Mouse (Mus musculus) mature B cell (primary cell): ENCODE measurements around the gene Cemip.

Experiments used
- in situ Hi-C: fragments of 300-500 bp; cut with MboI; formaldehyde crosslinking; loops from 2 replicates; pipeline ENCODE4 v1.14.3; 2019

Cemip gene

DNA sequence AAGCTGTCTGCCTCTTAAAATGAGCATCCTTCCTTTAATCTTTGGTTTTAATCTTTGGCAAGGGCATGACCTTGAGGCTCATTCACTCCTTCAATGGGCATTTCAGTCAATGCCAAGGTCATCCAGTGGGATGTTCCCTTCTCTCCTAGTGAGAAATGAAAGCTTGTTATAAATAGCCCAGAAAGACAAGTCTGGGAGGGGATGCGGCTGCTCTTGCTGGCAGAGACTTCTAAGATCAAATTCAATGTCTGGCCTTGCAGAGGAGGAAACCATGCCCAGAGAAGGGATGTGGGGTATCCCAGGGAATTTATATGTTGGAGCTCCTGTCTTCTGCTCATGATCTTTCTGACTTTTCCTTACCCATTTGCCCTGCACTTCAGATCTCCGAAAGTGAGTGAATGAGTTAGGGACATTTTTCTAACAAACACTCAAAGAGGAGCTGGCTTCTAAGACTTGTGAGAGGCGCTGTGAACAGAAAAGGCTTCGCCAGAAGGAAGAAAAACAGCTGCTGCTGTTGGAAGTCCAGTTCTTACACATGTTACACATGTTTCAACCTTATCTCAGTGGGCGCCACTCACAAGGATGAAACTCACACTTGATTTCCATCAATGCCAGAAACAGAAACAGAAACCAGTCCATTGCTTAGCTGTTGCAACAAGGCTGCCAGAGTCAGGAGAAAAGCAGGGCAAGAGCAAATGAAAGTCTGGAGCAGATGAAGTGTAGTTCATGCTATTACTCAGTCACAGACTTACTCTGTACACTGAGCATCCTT, 120.1 kb downstream of the Cemip start:
- in situ Hi-C loops, result no loop called here

DNA sequence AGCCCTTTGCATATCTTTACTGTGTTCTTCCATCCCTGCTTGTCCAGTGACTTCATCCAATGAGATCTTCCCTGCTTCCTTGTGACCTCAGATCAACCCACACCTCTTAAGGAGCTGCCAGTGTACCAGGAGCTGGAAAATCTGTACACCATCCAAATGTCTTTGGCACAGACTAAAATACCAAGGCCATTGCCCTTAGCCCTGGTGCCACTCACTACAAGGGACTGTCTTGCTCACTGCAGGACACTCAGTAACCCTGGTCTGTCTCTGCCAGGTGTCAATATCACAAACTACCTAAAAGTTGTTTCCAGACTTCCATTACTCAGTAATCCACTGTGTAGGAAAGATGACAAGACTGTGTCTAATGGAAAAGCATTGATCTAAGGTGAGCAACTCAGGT, 121.1 kb downstream of the Cemip start:
- in situ Hi-C loops, result no loop called here

DNA sequence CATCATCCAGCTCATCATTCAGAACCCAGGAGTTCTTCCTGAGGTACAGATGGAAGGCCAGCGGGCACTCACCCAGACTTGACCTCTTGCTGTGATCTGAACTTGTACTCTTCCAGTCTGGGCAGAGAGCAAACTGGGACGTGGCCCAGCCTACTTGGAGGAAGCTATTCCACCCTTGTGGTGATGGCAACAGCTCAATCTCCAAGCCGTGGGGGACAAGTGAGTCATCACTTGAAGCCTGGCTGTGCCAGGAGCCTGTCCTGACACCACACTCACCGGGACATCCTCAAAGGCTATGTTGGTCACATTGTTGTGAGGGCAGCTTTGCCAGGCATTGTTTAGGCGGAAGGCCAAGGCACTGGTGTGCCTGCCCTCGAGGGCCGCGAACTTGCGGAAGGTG, 133.8 kb downstream of the Cemip start:
- in situ Hi-C loops, result no loop called here

DNA sequence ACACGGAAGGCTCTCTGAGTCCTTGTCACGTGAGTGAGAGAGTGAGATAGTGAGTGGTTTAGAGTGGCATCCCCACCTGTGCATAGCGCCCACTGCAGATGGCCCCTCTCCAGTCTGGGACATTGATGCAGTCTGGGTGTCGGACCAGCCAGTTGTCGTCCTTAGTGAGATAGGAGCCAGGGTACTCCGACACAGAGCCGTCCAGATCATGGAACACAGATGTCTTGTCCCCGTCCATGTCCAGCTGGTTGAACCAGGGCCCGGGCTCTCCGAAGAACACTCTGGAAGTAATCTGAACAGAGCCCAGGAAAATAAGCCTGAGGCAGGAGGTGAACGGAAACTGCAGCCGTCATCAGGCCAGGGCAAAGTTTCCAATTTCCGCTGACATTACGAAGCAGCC, 135.0 kb downstream of the Cemip start:
- in situ Hi-C loops, result no loop called here

DNA sequence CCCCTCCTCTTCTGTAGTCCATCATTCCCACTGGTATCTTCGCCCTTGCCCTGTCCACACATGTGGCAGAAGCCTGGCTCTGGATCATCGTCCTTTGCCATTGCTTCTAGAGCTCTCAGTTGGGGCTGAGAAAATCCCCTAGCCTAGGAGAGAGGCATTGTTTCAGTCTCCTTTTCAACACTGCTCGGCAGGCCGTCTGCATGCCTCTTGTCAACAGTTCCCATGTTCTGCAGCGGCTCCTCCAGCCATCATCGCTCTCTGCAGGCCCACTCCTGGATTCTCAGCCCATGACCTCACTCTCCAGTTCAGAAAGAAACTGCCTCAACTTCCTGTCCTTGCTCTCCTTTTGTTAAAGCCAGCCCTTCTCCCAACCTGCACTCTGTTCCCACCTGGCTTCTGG, 136.6 kb downstream of the Cemip start:
- in situ Hi-C loops, result no loop called here

DNA sequence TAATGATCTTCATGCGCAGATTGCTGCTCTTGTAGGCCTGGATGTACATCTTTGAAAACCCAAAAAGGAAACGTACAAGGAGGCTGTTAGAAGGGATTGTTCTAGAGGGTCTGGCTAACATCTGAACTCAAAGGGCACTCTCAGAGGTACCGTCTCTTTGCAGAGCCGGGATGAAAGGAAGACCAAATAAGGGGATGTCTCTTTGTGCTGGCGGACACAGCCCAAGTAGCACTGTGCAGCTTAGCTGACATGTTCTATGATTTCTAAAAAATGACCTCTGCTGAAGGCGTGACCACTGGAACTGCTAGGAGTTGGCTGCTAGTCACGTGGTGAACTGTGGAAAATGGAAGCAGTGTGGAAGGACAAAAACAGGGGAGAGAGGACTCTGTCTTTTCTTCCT, 137.6 kb downstream of the Cemip start:
- in situ Hi-C loops, result no loop called here

DNA sequence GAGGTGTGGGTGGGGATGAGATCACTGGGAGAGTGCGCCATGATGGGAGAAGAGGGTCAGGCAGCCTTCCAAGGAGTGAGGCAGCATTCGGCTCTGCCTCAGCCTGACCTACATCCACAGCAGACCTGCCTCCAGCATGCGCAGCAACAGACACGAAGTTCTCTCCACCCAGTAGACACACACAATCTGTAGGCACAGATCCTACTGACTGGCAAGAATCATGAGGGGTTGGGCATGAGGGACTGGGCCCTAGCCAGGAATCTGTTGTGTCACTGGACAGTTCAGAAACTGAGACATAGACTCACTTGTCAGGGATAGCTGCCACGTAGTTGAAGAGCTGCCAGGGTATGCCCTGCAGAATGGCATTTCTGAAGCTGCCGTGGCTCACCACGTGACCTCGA, 144.6 kb downstream of the Cemip start:
- in situ Hi-C loops, result no loop called here

DNA sequence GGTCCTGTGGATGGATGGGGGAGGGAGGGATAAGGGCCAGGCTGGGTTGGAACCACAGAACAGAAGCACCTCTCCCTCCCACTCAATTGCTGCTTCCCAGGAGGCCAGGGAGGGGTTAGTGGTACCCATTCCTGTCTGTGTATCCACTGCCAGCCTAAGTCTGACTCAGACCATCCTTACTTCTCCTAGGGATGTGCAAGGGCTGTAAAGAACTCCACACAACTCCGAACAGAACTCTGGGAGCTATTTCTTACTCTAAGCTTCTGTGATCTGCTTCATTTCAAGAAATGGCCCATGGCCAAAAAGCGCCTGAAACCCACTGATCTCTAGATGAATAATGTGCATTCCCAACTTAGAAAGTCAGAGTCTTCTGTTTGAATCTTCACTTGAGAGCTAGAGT, 146.2 kb downstream of the Cemip start:
- in situ Hi-C loops, result no loop called here

DNA sequence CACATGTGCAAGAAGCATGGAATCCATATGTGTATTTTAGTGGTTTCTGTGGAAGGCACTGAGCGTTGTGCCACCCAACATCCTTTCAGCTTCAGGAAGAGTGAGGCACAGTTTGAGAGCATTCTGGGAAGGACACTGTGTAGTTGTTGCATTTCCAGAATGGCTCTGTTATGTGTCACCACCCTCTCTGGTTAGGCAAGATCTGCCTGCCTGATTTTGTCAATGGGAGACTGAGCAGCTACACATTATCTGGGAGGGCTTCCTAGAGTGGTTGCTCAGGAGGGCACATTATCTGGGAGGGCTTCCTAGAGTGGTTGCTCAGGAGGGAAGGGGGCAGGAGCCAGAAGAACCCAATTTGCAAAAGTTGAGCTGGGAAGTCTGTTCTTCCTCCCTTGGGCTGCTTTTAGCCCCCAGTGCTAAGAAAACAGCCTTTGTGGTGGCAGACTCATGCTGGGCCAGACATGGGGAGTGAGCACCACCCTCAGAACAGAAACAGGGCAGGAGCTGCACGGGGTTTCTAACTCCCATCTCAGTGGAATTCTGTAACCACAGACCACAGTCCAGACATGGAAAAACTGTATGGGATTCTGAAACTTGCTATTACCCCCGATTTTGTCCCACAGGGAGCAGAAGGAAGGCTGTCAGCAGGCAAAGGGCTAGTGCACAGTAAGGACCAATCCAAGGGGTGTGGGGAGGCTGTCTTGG, 147.1 kb downstream of the Cemip start:
- in situ Hi-C loops, result no loop called here

DNA sequence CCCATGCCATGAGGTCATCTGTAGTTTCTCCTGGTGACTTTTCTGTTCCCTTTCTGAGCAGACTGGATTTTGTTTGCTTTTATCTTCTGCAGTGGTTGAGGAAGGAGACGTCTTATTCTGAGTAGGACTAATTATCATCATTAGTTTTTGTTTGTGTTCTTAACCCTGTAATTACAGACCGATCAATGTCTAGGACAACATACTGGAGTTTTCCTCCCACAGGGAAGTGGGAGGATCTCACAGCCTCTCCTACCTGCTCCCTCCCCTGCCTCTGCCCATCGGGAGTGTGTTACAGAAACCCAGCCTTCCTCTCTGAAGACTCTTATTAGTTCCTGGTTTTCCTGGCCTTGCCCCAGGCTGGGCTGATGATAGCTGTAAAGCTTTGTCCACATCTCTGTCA, 164.7 kb downstream of the Cemip start:
- in situ Hi-C loops, result no loop called here

DNA sequence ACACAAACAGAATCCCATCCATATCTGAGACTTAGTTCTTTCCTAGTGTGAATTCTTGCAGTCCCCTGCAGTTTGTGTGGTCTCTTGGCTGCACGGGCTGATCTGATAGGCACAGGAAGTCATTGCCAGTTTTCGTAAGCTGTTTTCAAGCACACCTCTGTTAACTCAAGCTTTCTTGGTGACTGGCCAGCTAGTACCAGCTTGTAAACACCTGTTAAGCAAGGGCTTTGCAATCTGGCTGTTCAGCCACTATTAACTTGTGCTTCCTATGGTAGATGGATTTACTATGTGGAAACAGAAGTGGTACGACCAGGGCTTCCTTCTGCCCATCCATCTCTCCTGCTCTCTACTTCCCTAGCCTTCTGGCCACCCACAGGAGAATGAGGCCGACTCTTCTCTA, 166.1 kb downstream of the Cemip start:
- in situ Hi-C loops, result no loop called here

DNA sequence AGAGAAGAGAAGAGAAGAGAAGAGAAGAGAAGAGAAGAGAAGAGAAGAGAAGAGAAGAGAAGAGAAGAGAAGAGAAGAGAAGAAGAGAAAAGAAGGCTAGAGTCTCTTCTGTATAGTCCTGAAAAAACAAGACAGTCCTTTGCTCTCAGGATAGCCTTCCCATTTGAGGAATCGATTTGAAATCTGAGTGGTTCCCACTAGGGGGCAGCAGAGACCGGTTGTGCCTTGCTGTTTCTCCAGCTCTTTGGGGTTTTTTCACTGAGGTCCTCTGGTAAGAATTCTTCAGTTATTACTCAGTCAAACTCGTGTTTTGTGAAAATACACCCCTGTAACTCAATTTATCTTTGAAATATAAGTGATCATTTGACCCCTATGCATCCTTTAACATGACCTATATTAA, 171.7 kb downstream of the Cemip start:
- in situ Hi-C loops, result loop anchor here (10.0 kb wide), 1 partner anchor 350 kb away; no protein-coding TSS in a partner anchor

DNA sequence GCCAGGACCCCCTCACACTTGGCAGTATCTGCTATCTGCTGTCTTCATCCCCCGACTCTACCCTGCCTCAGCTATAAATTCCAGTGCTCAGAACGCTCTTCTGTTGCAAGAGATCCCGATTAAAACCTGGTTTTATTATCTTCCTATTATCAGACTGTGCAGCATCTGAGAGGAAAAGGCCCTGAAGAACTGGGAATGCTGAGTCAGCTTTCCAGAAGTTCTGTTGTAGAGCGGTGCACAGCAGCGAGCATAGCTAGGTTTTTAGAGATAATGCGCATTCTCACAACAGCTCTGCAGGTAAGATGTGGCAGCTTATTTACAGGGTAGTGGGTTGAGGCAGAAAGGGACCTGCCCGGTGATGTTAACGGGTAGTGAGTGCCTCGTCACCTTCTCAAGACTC, 172.3 kb downstream of the Cemip start:
- in situ Hi-C loops, result loop anchor here (10.0 kb wide), 1 partner anchor 351 kb away; no protein-coding TSS in a partner anchor

DNA sequence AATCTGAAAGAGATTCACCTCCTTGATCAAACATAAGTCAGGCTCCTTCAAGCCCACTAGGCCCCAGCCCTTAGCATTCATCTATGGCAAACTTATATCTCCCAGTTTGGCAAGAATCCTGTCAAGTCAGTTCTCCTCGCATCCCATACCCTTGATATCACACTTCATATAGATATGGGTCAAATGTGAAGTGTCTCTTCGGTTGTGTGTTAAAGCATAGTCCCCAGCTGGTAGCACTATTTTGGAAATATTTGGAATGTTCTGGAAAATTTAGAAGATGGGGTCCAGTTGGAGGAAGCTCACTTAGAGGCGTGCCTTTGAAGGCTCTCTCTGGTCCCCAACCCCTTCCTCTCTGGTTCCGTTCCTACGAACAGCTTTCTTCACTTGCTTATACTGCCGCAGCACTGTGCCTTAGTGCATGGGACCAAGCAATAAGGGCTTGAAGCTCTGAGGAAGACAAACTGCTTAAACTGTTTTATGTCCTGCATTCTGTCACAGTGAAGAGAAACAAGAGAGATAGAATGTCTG, 172.8 kb downstream of the Cemip start:
- in situ Hi-C loops, result loop anchor here (10.0 kb wide), 1 partner anchor 351 kb away; no protein-coding TSS in a partner anchor

DNA sequence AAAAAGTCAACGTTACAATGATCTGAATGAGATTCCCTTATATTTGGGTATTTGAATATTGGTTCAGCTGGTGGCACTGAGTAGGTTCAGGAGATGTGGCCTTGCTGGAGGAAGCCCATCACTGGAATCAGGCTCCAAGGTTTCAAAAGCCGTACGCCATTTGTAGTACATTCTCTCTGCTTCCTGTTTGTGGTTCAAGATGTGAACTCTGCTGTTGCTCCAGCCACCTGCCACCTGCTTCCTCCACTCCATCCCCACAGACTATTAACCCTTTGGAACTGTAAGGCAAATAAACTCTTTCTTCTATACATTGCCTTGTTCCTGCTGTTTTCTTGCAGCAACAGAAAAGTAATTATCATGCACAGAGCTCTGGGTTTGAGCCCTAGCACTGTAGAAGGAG, 174.4 kb downstream of the Cemip start:
- in situ Hi-C loops, result loop anchor here (10.0 kb wide), 1 partner anchor 353 kb away; no protein-coding TSS in a partner anchor

DNA sequence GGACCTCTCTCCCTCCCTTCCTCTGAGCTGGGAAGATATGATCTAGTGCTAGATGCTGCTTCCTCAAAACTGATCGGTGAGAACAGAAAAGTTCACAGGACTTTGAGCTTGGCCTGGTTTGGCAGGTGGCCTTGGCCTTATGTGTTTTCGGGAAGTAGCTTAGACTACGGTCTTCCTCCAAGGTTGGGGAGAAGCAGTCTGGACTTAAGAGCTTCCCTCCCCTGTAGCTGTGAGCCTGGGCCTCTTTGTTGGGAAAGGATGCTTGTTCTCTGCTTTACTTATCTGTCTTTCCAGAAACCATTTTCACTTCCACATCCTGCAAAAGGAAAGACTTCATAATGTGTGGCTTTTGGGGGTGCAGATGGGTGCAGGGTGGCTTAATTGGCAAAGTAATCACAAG, 181.5 kb downstream of the Cemip start:
- in situ Hi-C loops, result no loop called here

DNA sequence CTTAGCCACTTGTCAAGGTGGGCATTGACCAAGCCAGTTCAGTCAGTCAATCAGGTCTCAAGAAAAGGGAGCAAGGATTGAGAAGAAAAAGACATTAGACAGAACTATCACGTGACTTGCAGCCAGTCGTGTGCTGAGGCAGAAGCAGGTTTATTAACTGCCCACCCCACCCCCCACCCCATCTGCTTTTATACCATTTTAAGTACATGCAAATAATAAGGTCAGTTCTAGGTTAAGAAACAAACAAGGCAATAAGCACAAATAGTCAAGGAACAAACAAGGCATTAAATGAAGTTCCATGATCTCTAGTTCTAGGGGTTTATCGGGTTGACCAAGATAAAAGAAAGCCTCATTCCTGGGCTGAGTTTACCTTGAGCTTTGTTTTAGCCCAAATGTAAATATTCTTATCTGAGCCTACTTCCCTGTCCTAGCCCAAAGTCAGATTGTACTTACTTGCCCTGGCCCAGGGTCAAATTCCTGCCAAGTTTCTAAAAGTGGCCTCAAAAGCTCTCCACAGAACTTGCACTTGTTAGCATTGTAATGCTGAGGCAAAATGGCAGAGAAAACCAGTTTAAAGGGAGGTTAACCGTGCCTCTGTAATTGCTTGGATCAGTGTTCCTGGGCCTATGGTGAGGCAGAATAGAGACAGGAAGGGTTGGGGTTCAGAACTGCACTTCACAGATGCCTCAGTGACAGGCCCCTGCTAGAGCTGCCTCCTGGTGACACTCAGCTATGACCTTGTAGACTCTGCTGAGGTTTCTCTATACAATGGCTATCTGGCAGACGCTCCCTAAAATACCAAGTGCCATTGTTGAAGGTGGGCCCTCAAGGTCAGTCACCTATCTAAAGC, 183.8 kb downstream of the Cemip start:
- in situ Hi-C loops, result no loop called here

DNA sequence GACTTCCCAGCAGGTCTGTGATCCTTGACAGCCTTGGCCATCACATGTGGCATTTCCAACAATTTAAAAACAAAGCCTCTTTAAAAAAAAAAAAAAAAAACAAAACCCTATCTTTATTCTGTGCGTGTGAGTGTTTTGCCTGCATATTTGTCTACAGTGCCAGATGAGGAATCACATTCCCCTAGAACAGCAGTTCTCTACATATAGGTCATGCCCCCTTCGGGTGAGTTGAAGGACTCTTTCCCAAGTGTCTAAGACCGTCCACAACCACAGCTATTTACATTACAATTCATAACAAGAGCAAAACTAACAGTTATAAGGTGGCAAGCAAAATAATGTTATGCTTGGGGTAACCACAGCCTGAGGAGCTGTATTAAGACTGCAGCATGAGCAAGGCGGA, 184.9 kb downstream of the Cemip start:
- in situ Hi-C loops, result no loop called here

DNA sequence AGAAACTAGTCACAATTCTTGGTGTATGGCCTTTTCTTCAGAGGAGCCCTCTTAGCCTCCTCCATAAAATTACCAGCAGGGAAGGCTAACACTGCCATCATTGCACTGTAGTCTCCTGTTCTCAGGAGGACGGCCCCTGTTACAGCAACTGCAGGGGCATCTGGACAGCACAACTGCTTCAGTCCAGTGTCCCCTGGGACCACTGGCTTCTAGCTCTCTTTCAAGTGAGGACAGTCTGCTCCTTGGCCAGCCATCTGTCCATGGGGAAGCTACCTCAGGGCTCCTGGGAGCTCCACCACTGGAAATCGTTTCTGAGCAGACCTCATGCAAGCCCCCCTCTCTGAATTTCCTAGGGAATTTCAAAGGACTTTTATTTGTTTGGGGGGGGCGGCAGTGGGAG, 185.8 kb downstream of the Cemip start:
- in situ Hi-C loops, result no loop called here

DNA sequence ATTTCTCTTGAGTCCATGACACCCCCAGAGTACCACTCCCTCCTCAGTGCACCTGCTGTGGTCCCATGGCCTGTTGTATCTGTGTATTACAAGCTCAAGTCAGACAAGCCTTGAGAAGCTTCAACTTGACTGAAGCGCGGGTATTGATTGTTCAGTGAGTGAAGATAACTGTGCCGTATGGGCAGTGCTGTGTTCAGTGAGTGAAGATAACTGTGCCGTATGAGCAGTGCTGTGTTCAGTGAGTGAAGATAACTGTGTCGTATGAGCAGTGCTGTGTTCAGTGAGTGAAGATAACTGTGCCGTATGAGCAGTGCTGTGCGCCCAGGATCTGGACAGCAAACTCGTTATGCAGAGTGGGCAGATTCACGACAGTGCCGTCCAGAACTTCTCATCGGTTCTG, 188.0 kb downstream of the Cemip start:
- in situ Hi-C loops, result loop anchor here (25.0 kb wide), 1 partner anchor 236 kb away; no protein-coding TSS in a partner anchor

DNA sequence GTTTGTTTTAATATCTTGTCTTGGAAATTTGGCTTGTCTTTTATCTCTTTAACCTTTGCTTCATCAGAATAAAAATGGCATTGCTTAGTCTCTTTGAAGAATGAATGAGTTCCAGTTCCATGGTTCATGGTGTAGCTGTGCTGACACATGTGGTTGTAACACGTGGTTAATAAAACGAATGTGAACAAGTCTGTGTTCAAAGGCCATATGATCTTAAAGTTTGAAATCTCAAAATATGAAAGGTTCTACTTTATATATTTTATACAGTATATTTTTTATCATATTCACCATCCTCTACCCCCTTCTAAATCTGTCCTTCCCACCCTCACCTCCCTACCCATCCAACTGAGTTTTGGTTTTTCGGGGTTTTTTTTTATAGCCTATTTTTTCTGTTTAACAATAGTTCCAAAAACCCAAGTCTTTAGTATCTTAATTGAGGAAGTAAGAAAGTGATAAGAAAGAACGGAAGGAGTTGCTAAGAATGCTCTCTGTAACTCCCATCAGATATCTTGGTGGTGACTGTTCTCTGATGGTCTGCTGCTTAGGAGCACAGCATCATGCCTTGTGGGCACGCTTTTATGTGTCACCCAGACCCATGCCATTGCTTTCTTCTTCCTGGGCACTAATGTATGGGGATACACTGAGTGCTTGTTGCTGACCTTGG, 190.1 kb downstream of the Cemip start:
- in situ Hi-C loops, result loop anchor here (25.0 kb wide), 1 partner anchor 234 kb away; no protein-coding TSS in a partner anchor
